In the genomic region with DNA sequence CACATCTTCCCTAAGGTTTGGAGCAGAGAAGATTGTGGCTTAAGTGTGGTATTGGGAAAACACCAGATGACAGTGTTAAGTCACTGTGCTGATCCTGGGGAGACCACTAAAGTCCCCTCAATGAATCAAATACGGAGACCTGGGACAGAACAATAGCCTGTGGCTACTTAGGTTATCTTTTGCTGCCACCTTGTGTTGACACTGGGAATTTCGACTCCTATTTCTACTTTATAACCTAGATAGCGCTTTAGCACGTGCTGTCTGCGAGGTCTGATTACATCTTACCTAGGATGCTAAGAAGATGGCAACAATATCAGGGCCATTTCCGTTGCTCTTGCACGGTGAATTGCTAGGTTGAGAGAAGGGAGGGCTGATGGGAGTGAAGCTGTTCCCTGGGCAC, we compare ENCODE assay signal across 8 mouse cellular contexts. TPM values are rescaled to one million over a fixed set of nuclear protein-coding genes. Genes with fewer than 3 reads are reported as not detected.
DNase-seq lines count a peak whose midpoint lies in the region; ATAC-seq and TF ChIP-seq lines count a peak whose summit lies in the region.

No protein-coding gene starts in this region.

- H3K9ac ChIP-seq in forebrain, embryonic 16.5 days (replicated peaks; ENCODE audit: low read depth, low read length): no peak overlapping the region

- intact Hi-C loops in gastrocnemius, postnatal 36 days (cut with DNase I): loop anchor here (1.0 to 5.0 kb wide), 2 partner anchors 37 to 165 kb away; no protein-coding TSS in a partner anchor
- intact Hi-C loops in left cerebral cortex, adult 2 months (cut with DNase I): loop anchor here (1.0 to 10.0 kb wide), 4 partner anchors 63 to 451 kb away; no protein-coding TSS in a partner anchor

- ATAC-seq in forebrain, embryonic 16.5 days: peak; percentile 72
- peak; percentile 80 for ATAC-seq in megakaryocyte progenitor cell, adult 5-6 weeks (replicated peaks; ENCODE audit: poor library complexity)

- H3K36me3 ChIP-seq in forebrain, embryonic 16.5 days (ENCODE audit: control insufficient read depth, insufficient read depth): no peaks in the 10 kb centered on the region

- H3K4me2 ChIP-seq in forebrain, embryonic 16.5 days (ENCODE audit: low read length): peak overlapping the region; percentile 74

- H3K27ac ChIP-seq in forebrain, embryonic 16.5 days (ENCODE audit: low read length): no peak overlapping the region
- H3K27ac ChIP-seq in left cerebral cortex, adult 2 months: no peak overlapping the region

- no peaks in the 10 kb centered on the region for H3K9me3 ChIP-seq in forebrain, embryonic 16.5 days (ENCODE audit: control insufficient read depth, low read length)

- peak; percentile 86 for TF ChIP-seq CTCF in left cerebral cortex, adult 2 months (IDR thresholded peaks at IDR 0.05)

- H3K4me1 ChIP-seq in forebrain, embryonic 16.5 days (replicated peaks; ENCODE audit: control insufficient read depth, insufficient read depth, low read length): peaks cover 18% of the 10 kb centered on the region

- 0% methylated on average over 7 of the region's 7 CpGs for WGBS in forebrain, embryonic 16.5 days

- H3K27me3 ChIP-seq in forebrain, embryonic 16.5 days (replicated peaks; ENCODE audit: control insufficient read depth, insufficient read depth, low read length): peaks cover 7% of the 10 kb centered on the region

- H3K4me3 ChIP-seq in forebrain, embryonic 16.5 days (replicated peaks; ENCODE audit: low read length): no peak overlapping the region
- no peak overlapping the region for H3K4me3 ChIP-seq in left cerebral cortex, adult 2 months

- DNase-seq in gastrocnemius, postnatal 10 days: peak; percentile 71
- DNase-seq in gastrocnemius, postnatal 36 days: no peak
- peak; percentile 80 to 85 for DNase-seq in cerebellum, adult 18-20 months
- DNase-seq in induced T-regulatory cell, adult 2 months (ENCODE audit: low read depth): peak; percentile 86
- peak; percentile 70 to 74 for DNase-seq in left cerebral cortex, adult 2 months (ENCODE audit: extremely low spot score in 1 of 2, low spot score in 2 of 2)
- peak; percentile 37 to 53 for DNase-seq in right cerebral cortex, postnatal 36 days (ENCODE audit: low spot score in 2 of 2)

RNA-seq across cellular contexts. Expression of gene Sec14l5, which starts 1.3 kb away (rescaled TPM):
- total RNA-seq in gastrocnemius, postnatal 10 days (2021): 10 to 100 TPM in 1 of 2 experiments, 1 to 10 TPM in 1; 8.8 to 13.3 TPM
- total RNA-seq in gastrocnemius, postnatal 36 days (2021): 10 to 100 TPM in 1 of 2 experiments, 1 to 10 TPM in 1; 9.5 to 10.3 TPM
- polyA plus RNA-seq in forebrain, embryonic 16.5 days (2015; fragmentation: Nextera tagmentation; extraction: Ambion mirVana): 0.10 and 0.14 TPM in 2 replicates
- 1 to 10 TPM; 4.8 to 5.0 TPM for total RNA-seq in left cerebral cortex, adult 2 months (2021)
- not detected in 2 replicates for total RNA-seq in megakaryocyte progenitor cell, adult 5-6 weeks (2015)
- not detected in 2 replicates for total RNA-seq in megakaryocyte progenitor cell, adult 5-6 weeks (2017)

RNA-seq across cellular contexts. Expression of gene Ppl, which starts 13.3 kb away (rescaled TPM):
- under 1 TPM; 0.12 to 0.25 TPM for total RNA-seq in gastrocnemius, postnatal 10 days (2021)
- 1 to 10 TPM; 2.0 to 2.9 TPM for total RNA-seq in gastrocnemius, postnatal 36 days (2021)
- polyA plus RNA-seq in forebrain, embryonic 16.5 days (2015; fragmentation: Nextera tagmentation; extraction: Ambion mirVana): 0.06 and 0.21 TPM in 2 replicates
- total RNA-seq in left cerebral cortex, adult 2 months (2021): 1 to 10 TPM in 1 of 2 experiments, under 1 TPM in 1; 1.00 to 1.4 TPM
- not detected in 2 replicates for total RNA-seq in megakaryocyte progenitor cell, adult 5-6 weeks (2015)
- total RNA-seq in megakaryocyte progenitor cell, adult 5-6 weeks (2017): not detected in 2 replicates

RNA-seq across cellular contexts. Expression of gene Nagpa, which starts 58.2 kb away (rescaled TPM):
- 1 to 10 TPM; 6.6 to 7.0 TPM for total RNA-seq in gastrocnemius, postnatal 10 days (2021)
- total RNA-seq in gastrocnemius, postnatal 36 days (2021): 1 to 10 TPM; 6.5 to 6.7 TPM
- polyA plus RNA-seq in forebrain, embryonic 16.5 days (2015; fragmentation: Nextera tagmentation; extraction: Ambion mirVana): 11.1 and 13.6 TPM in 2 replicates
- 10 to 100 TPM; 12.6 to 14.5 TPM for total RNA-seq in left cerebral cortex, adult 2 months (2021)
- 35.2 and 38.6 TPM in 2 replicates for total RNA-seq in megakaryocyte progenitor cell, adult 5-6 weeks (2015)
- total RNA-seq in megakaryocyte progenitor cell, adult 5-6 weeks (2017): 47.9 and 82.1 TPM in 2 replicates

Comparison
In these comparisons a context has a peak if more than half of its experiments do, and no peak if none do; other contexts are left out.
1. DNase-seq: peak in gastrocnemius, postnatal 10 days (single experiment), cerebellum, adult 18-20 months (2 of 2), induced T-regulatory cell, adult 2 months (single experiment), left cerebral cortex, adult 2 months (2 of 2) and right cerebral cortex, postnatal 36 days (2 of 2); none in gastrocnemius, postnatal 36 days (0 of 2).
2. RNA of gene Sec14l5, which starts 1.3 kb away (total RNA-seq): 8.8 to 13.3 TPM in gastrocnemius, postnatal 10 days, 9.5 to 10.3 TPM in gastrocnemius, postnatal 36 days and 4.8 to 5.0 TPM in left cerebral cortex, adult 2 months; not detected in megakaryocyte progenitor cell, adult 5-6 weeks; every median in the first group is over 4 times any median in the second.